Mouse (Mus musculus) E14TG2a.4 (cell line): ENCODE data around the gene Gen1.

Source experiments
- CTCF ChIP-seq: conservative IDR thresholded peaks from 2 replicates; pipeline ENCODE4 v1.5.1; 2014; ENCODE audit warnings: low read length
- POU5F1 ChIP-seq: IDR thresholded peaks from 2 replicates; pipeline ENCODE4 v1.6.1; 2014; ENCODE audit warnings: low read length, borderline replicate concordance

GRCm38 (mm10) chr12:11306753-11307645, 41.4 kb upstream of the Gen1 start:
- TF ChIP-seq CTCF (no peak), POU5F1 (no peak)
